Mouse (Mus musculus) urinary bladder, postnatal 10 days (tissue): ENCODE results near the gene Morn2.
A peak's percentile ranks its signal among the peaks of the same experiment; 100 is the strongest.
"Not testable (repeated sequence)": the region's sequence is repeated elsewhere in the genome, so short reads cannot be mapped to it uniquely, and the experiment has no call there.

Experiments
- DNase-seq: peaks from one replicate; pipeline ENCODE4 v3.0.0; 2022; ENCODE audit warnings: low spot score

Gene Morn2

GRCm38 (mm10) chr17:80290074-80290657 is at the start of gene Morn2, which contains the start of gene Dhx57:
TSS of gene Morn2 (plus strand) at chr17:80290203.
TSS of gene Dhx57 (minus strand) at chr17:80290476.
- peak; percentile 91 for DNase-seq

- no peak for DNase-seq
Measured at GRCm38 (mm10) chr17:80241594-80241993, 48.4 kb upstream of the Morn2 start.

GRCm38 (mm10) chr17:80243116-80243515 is 46.9 kb upstream of the Morn2 start:
- DNase-seq: no peak

GRCm38 (mm10) chr17:80252757-80253525 is 37.1 kb upstream of the Morn2 start:
- DNase-seq: no peak

- no peak for DNase-seq
Measured at GRCm38 (mm10) chr17:80254421-80254820, 35.6 kb upstream of the Morn2 start.

GRCm38 (mm10) chr17:80255208-80255607 is 34.8 kb upstream of the Morn2 start:
- no peak for DNase-seq

GRCm38 (mm10) chr17:80267065-80267464 is 22.9 kb upstream of the Morn2 start:
- no peak for DNase-seq

GRCm38 (mm10) chr17:80268151-80268550 is 21.9 kb upstream of the Morn2 start:
- no peak for DNase-seq

- DNase-seq: not testable (repeated sequence)
Measured at GRCm38 (mm10) chr17:80270622-80271021, 19.4 kb upstream of the Morn2 start.

- no peak for DNase-seq
Measured at GRCm38 (mm10) chr17:80278255-80278654, 11.7 kb upstream of the Morn2 start.

GRCm38 (mm10) chr17:80279340-80280070 is 10.5 kb upstream of the Morn2 start:
- no peak for DNase-seq

- DNase-seq: no peak
Measured at GRCm38 (mm10) chr17:80284446-80284845, 5.6 kb upstream of the Morn2 start.

- DNase-seq: no peak
Measured at GRCm38 (mm10) chr17:80288012-80288411, 2.0 kb upstream of the Morn2 start.

GRCm38 (mm10) chr17:80289280-80290073 is 526 bp upstream of the Morn2 start:
- no peak for DNase-seq

- DNase-seq: no peak
Measured at GRCm38 (mm10) chr17:80291148-80291547, 1.1 kb downstream of the Morn2 start.

- DNase-seq: no peak
Measured at GRCm38 (mm10) chr17:80295258-80295657, 5.3 kb downstream of the Morn2 start.

GRCm38 (mm10) chr17:80298844-80299243 is 8.8 kb downstream of the Morn2 start:
- DNase-seq: no peak

- no peak for DNase-seq
Measured at GRCm38 (mm10) chr17:80307251-80307650, 17.2 kb downstream of the Morn2 start, which contains the start of gene Arhgef33. TSS of gene Arhgef33 (plus strand) at chr17:80307407.

- DNase-seq: no peak
Measured at GRCm38 (mm10) chr17:80311761-80312160, 21.8 kb downstream of the Morn2 start.

GRCm38 (mm10) chr17:80312405-80312804 is 22.4 kb downstream of the Morn2 start:
- no peak for DNase-seq

GRCm38 (mm10) chr17:80322228-80322627 is 32.2 kb downstream of the Morn2 start:
- no peak for DNase-seq

GRCm38 (mm10) chr17:80323015-80323414 is 33.0 kb downstream of the Morn2 start:
- no peak for DNase-seq
